Mouse (Mus musculus): Measurements from ENCODE around the gene Gm28047. TPM values are rescaled to one million over a fixed set of nuclear protein-coding genes. Genes with fewer than 3 reads are reported as not detected.

The Gm28047 gene
- polyA plus RNA-seq, 1 experiment = 0.09 TPM

DNA sequence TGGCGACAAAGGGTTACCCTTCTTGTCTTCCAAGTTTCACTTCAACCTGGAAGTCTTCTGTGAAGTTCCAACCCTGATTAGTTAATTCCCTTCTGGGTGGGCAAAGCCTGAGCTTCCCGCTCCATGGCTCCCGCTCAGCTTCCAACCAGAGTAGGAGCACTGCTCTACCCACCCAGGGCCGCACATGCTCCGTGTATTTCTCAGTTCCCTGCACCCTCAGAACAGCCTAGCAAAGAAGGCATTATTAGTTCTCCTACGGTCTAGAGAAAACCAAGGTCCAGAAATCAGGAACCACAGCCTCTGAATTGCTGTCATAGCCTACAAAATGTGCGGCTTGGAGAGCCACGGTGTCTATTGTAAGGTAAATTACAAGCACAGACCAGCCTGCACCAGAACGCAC lies 114.8 kb downstream of the Gm28047 start:
- no peak for TF ChIP-seq GATA1 (IDR thresholded peaks at IDR 0.05; ENCODE audit: low read length)
- TF ChIP-seq TAL1 (IDR thresholded peaks at IDR 0.05; ENCODE audit: low read length) = no peak
- Histone ChIP-seq H3K9me3 (ENCODE audit: control insufficient read depth, low read length) (no peaks in the 10 kb centered on the region), H3K4me1 (ENCODE audit: control insufficient read depth) (peaks cover 16% of the 10 kb centered on the region), H3K36me3 (ENCODE audit: control insufficient read depth) (peaks cover 2% of the 10 kb centered on the region), H3K27me3 (ENCODE audit: control insufficient read depth) (peaks cover 39% of the 10 kb centered on the region), H3K4me3 (replicated peaks) (peak overlapping the region; percentile 65)

DNA sequence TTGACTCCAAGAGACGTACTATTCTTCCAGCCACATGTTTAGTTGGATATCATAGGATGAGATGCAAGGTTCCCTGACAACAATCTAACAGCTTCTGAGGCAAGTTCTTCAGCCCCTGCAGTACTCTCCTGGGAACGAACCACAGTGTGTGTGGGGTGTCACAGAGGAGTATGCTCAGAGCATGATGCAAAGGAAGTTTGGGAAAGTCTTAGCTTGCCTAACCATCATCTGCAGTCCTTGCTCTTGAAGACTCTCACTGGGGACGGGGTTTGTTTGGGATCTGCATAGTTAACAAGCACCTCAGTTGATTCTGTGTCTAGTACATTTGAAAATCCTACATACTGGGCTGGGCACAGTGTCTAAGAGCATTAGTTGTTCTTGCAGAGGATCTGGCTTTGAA lies 116.5 kb downstream of the Gm28047 start:
- Histone ChIP-seq H3K4me1 (ENCODE audit: control insufficient read depth) (peaks cover 16% of the 10 kb centered on the region), H3K36me3 (ENCODE audit: control insufficient read depth) (peaks cover 18% of the 10 kb centered on the region), H3K4me3 (replicated peaks) (no peak overlapping the region), H3K27me3 (ENCODE audit: control insufficient read depth) (peaks cover 39% of the 10 kb centered on the region), H3K9me3 (ENCODE audit: control insufficient read depth, low read length) (no peaks in the 10 kb centered on the region)
- TF ChIP-seq GATA1 (IDR thresholded peaks at IDR 0.05; ENCODE audit: low read length) (no peak), TAL1 (IDR thresholded peaks at IDR 0.05; ENCODE audit: low read length) (no peak)

GRCm38 (mm10) chr15:102507561-102507960 lies 117.3 kb downstream of the Gm28047 start:
- no peak overlapping the region for H3K4me3 ChIP-seq (replicated peaks)
- peaks cover 39% of the 10 kb centered on the region for H3K27me3 ChIP-seq (ENCODE audit: control insufficient read depth)
- no peaks in the 10 kb centered on the region for H3K9me3 ChIP-seq (ENCODE audit: control insufficient read depth, low read length)
- TF ChIP-seq TAL1 (IDR thresholded peaks at IDR 0.05; ENCODE audit: low read length) (no peak), GATA1 (IDR thresholded peaks at IDR 0.05; ENCODE audit: low read length) (no peak)
- H3K36me3 ChIP-seq (ENCODE audit: control insufficient read depth) = peaks cover 25% of the 10 kb centered on the region
- H3K4me1 ChIP-seq (ENCODE audit: control insufficient read depth) = peaks cover 16% of the 10 kb centered on the region

DNA sequence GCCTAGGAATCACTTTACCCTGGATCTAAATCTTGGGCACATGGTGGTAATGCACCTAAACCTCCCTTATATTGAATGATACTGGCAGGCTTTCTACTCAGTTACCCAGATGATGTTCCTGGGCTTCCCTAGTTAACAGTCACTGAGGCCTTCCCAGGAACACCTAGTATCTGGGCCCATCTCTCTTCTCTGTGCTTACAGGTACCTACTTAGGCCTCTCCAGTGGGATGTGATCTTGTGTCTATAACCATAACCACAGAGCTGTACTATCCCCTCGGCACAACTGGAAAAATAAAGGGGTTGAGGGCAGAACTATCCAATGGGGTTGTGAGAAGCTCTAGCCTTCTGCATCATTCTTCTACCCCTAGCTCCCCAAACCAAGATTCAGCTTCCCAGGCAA lies 118.0 kb downstream of the Gm28047 start:
- no peak for TF ChIP-seq GATA1 (IDR thresholded peaks at IDR 0.05; ENCODE audit: low read length)
- no peak for TF ChIP-seq TAL1 (IDR thresholded peaks at IDR 0.05; ENCODE audit: low read length)
- H3K4me1 ChIP-seq (ENCODE audit: control insufficient read depth) = peaks cover 14% of the 10 kb centered on the region
- H3K4me3 ChIP-seq (replicated peaks) = no peak overlapping the region
- H3K27me3 ChIP-seq (ENCODE audit: control insufficient read depth) = peaks cover 33% of the 10 kb centered on the region
- no peaks in the 10 kb centered on the region for H3K9me3 ChIP-seq (ENCODE audit: control insufficient read depth, low read length)
- H3K36me3 ChIP-seq (ENCODE audit: control insufficient read depth) = peaks cover 32% of the 10 kb centered on the region

DNA sequence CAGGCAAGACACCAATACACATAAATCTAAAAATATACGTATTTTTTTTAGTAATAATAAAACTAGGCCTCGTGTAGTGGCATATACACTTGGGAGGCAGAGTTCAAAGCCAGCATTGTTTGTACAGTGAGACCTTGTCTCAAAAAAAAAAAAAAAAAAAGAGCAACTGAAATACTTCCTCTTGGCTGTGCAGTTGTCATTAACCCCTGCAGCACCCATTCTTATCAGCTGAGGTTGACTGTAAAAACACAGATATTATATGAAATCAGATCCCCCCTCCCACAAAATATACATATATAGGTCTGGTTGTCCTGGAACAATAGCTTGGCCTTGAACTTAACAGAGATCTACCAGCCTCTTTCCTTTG lies 118.4 kb downstream of the Gm28047 start:
- H3K4me1 ChIP-seq (ENCODE audit: control insufficient read depth) = peaks cover 13% of the 10 kb centered on the region
- no peaks in the 10 kb centered on the region for H3K9me3 ChIP-seq (ENCODE audit: control insufficient read depth, low read length)
- H3K27me3 ChIP-seq (ENCODE audit: control insufficient read depth) = peaks cover 29% of the 10 kb centered on the region
- peaks cover 37% of the 10 kb centered on the region for H3K36me3 ChIP-seq (ENCODE audit: control insufficient read depth)
- no peak overlapping the region for H3K4me3 ChIP-seq (replicated peaks)
- TF ChIP-seq GATA1 (IDR thresholded peaks at IDR 0.05; ENCODE audit: low read length) (no peak), TAL1 (IDR thresholded peaks at IDR 0.05; ENCODE audit: low read length) (no peak)

DNA sequence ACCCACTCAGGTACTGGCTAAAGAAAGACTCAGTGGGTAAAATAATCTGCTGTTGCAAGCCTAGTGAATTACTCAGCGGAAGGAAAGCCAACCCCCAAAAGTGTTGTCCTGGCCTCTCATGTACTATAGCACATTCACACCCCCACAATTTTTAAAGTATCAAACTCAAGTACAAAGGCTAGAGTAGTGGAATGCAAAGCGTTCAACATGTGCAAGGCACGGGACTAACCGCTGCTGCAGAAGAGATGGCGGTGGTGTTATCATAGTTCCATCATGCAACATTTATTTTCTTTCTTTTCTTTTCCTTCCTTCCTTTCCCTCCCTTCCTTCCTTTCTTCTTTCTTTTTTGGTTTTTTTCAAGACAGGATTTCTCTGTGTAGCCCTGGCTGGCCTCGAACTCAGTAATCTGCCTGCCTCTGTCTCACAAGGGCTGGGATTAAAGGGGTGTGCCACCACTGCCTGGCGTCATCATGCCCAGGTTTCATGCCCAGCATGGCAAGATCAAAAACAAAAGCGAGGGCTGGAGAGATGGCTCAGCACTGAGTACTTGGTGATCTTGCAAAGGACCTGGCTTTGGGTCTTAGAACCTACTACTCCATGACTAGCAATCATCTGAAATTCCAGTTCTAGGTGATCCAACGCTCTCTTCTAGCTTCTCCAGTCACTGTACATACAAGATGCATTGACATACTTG lies 119.0 kb downstream of the Gm28047 start:
- Histone ChIP-seq H3K27me3 (ENCODE audit: control insufficient read depth) (peaks cover 24% of the 10 kb centered on the region), H3K9me3 (ENCODE audit: control insufficient read depth, low read length) (no peaks in the 10 kb centered on the region), H3K4me3 (replicated peaks) (no peak overlapping the region), H3K36me3 (ENCODE audit: control insufficient read depth) (peaks cover 42% of the 10 kb centered on the region), H3K4me1 (ENCODE audit: control insufficient read depth) (peaks cover 15% of the 10 kb centered on the region)
- no peak for TF ChIP-seq GATA1 (IDR thresholded peaks at IDR 0.05; ENCODE audit: low read length)
- TF ChIP-seq TAL1 (IDR thresholded peaks at IDR 0.05; ENCODE audit: low read length) = no peak

- Histone ChIP-seq H3K27me3 (ENCODE audit: control insufficient read depth) (peaks cover 17% of the 10 kb centered on the region), H3K4me1 (ENCODE audit: control insufficient read depth) (peaks cover 8% of the 10 kb centered on the region), H3K36me3 (ENCODE audit: control insufficient read depth) (peaks cover 49% of the 10 kb centered on the region), H3K4me3 (replicated peaks) (no peak overlapping the region), H3K9me3 (ENCODE audit: control insufficient read depth, low read length) (no peaks in the 10 kb centered on the region)
- TF ChIP-seq TAL1 (IDR thresholded peaks at IDR 0.05; ENCODE audit: low read length) = no peak
- TF ChIP-seq GATA1 (IDR thresholded peaks at IDR 0.05; ENCODE audit: low read length) = no peak
Observed at GRCm38 (mm10) chr15:102505073-102505769, 119.6 kb downstream of the Gm28047 start.

DNA sequence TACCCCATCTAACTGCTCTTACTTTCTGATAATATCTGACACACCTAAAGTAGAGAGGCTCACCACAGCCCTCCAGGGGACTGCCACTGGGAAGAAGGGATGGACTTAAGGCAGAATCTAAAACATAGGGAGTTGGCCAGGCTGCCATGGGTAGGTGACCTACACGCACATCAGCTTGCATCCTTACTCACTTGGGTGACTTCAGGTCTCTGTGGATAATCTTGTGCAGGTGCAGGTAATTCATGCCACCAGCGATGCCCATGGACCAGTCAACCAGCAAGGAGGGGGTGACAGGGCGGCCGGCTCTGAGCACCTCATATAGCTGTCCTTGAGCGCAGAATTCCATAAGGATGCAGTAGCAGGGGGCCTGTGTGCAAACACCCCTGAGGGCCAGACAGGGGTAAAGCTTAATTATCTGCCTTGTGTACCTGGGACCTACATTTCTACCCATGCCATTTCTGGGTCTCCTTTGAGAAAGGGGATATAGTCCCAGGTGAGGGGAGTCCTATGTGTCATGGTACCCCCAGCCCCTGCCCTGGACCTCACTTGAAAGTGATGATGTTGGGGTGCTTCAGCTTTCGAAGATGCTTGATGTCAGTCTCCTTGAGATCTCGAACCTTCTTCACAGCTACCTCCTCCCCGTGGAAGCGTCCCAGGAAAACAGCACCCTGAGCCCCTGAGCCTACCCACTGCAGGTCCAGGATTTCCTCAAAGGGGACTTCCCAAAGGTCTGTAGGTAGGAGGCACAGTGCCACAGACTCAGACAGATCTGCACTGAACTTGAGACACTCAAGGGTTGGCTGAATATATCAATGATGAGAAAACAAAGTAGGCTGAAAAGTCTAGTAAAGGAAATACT lies 120.7 kb downstream of the Gm28047 start:
- peaks cover 60% of the 10 kb centered on the region for H3K36me3 ChIP-seq (ENCODE audit: control insufficient read depth)
- no peak overlapping the region for H3K4me3 ChIP-seq (replicated peaks)
- peaks cover 6% of the 10 kb centered on the region for H3K27me3 ChIP-seq (ENCODE audit: control insufficient read depth)
- TF ChIP-seq GATA1 (IDR thresholded peaks at IDR 0.05; ENCODE audit: low read length) (no peak), TAL1 (IDR thresholded peaks at IDR 0.05; ENCODE audit: low read length) (no peak)
- peaks cover 5% of the 10 kb centered on the region for H3K4me1 ChIP-seq (ENCODE audit: control insufficient read depth)
- no peaks in the 10 kb centered on the region for H3K9me3 ChIP-seq (ENCODE audit: control insufficient read depth, low read length)

DNA sequence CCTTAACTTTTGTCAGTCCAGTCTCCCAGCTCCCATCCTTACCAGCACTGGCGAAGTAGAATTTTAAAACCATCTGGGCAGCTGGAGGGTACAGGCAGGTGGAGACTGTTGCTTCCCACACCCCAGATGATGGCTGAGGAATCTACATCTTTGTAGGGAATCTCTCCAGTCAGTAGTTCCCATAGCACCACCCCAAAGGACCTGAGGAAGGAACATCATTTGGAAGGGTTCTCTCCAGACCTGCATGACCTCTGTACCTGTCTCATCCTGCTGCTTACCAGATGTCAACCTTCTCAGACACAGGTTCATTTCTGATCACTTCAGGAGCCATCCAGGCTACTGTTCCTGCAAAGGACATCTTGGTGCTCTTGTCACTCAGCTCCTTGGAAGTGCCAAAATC lies 121.4 kb downstream of the Gm28047 start, which contains the start of gene Gm10337:
Gene Gm10337 (plus strand): TSS at position 276 of the 400 bp plus-strand sequence.
- Histone ChIP-seq H3K36me3 (ENCODE audit: control insufficient read depth) (peaks cover 67% of the 10 kb centered on the region), H3K4me3 (replicated peaks) (no peak within 1 kb of the TSS)

More for the DNA sequence above, 121.4 kb downstream of the Gm28047 start, which contains the start of gene Gm10337:
- TF ChIP-seq GATA1 (IDR thresholded peaks at IDR 0.05; ENCODE audit: low read length) (no peak), TAL1 (IDR thresholded peaks at IDR 0.05; ENCODE audit: low read length) (no peak)
- Histone ChIP-seq H3K9me3 (ENCODE audit: control insufficient read depth, low read length) (no peaks in the 10 kb centered on the region), H3K4me1 (ENCODE audit: control insufficient read depth) (peaks cover 5% of the 10 kb centered on the region), H3K27me3 (ENCODE audit: control insufficient read depth) (peaks cover 3% of the 10 kb centered on the region)

All from erythroblast, embryonic 14.5 days (primary cell).